Mouse (Mus musculus) olfactory bulb, adult 2 months (tissue): ENCODE data around the gene Trrap.

Experiments
- CTCF ChIP-seq: fragments of 200-500 bp; IDR thresholded peaks from 2 replicates; pipeline ENCODE4 v1.5.1; 2012; ENCODE audit warnings: low read depth, mild to moderate bottlenecking, low read length, moderate library complexity; ENCODE audit not compliant: insufficient read depth
- POLR2A ChIP-seq: fragments of 200-500 bp; IDR thresholded peaks from 2 replicates; pipeline ENCODE4 v1.6.1; 2012; ENCODE audit warnings: mild to moderate bottlenecking, low read depth, low read length, moderate library complexity; ENCODE audit not compliant: insufficient read depth

- TF ChIP-seq CTCF, result no peak
- TF ChIP-seq POLR2A, result no peak
Measured at GRCm38 (mm10) chr5:144891276-144891675, 123.7 kb downstream of the Trrap start.
